Comparison of ENCODE assay signal across 18 mouse cellular contexts in the genomic region with DNA sequence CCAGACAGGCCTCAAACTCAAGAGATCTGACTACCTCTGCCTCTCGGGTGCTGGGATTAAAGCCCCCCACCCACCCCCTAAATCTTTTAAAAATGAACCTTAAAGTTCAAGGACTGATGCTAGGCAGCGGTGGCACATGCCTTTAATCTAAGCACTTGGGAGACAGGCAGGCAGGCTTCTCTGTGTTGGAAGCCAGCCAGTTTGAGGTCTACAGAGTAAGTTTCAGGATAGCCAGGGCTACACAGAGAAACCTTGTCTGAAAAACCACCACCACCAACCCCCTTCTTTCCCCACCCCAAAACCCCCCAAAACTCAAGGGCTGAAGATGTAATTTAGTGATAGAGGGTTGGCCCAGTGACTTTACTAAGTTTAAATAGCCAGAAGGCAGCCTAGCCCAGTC.
"Had no signal": no experiment of that assay in that cellular context is flagged by ENCODE, and none has a peak within 500 bp of the region (broad histone marks: within the 10 kb centered on the region; RNA-seq: fewer than 3 reads in every experiment).

No protein-coding gene starts in this region.

- DNase-seq: lung, embryonic 14.5 days; lung, postnatal 10 days; lung, postnatal 4 days; midbrain, embryonic 14.5 days; retina, postnatal 1 day; right cerebral cortex, adult 18-20 months; right cerebral cortex, postnatal 25 days; right cerebral cortex, postnatal 4 days; spleen, adult 18-20 months; thymus, adult 18-20 months; thymus, postnatal 14 days; thymus, postnatal 36 days had no signal

- H3K9ac ChIP-seq: lung, embryonic 14.5 days; midbrain, embryonic 12.5 days; neural tube, embryonic 13.5 days; neural tube, embryonic 15.5 days had no signal

- ATAC-seq: midbrain, embryonic 16.5 days had no signal

- H3K27ac ChIP-seq: midbrain, embryonic 10.5 days; midbrain, embryonic 12.5 days; neural tube, embryonic 13.5 days; neural tube, embryonic 15.5 days had no signal

- H3K27me3 ChIP-seq: midbrain, embryonic 12.5 days; neural tube, embryonic 13.5 days; neural tube, embryonic 15.5 days had no signal

- H3K4me3 ChIP-seq: midbrain, embryonic 10.5 days; midbrain, embryonic 12.5 days; myocyte; neural tube, embryonic 13.5 days; neural tube, embryonic 15.5 days had no signal

- H3K4me2 ChIP-seq: lung, embryonic 14.5 days; midbrain, embryonic 12.5 days; neural tube, embryonic 13.5 days; neural tube, embryonic 15.5 days had no signal

- H3K9me3 ChIP-seq: midbrain, embryonic 10.5 days; midbrain, embryonic 12.5 days; neural tube, embryonic 13.5 days; neural tube, embryonic 15.5 days had no signal
